ENCODE assay signal across 11 mouse cellular contexts in genomic region chr6:127684981-127685380, GRCm38 (mm10).
DNase-seq lines count a peak whose midpoint lies in the region; ATAC-seq lines count a peak whose summit lies in the region.
"Had no signal": no experiment of that assay in that cellular context is flagged by ENCODE, and none has a peak within 500 bp of the region (broad histone marks: within the 10 kb centered on the region; RNA-seq: fewer than 3 reads in every experiment).

No protein-coding gene starts in this region.

- 0 out of 2 replicates have a peak, but pooled peaks have one; percentile 36 for ATAC-seq in forebrain, embryonic 13.5 days
- no peak for ATAC-seq in forebrain, embryonic 12.5 days (ENCODE audit: low FRiP score)
- ATAC-seq in midbrain, embryonic 13.5 days = peak; percentile 62
- peak; percentile 76; the same call in 1 of the 2 replicates for ATAC-seq in hindbrain, embryonic 15.5 days (ENCODE audit: low FRiP score, low read depth)

- no peak for DNase-seq in midbrain, embryonic 10.5 days (ENCODE audit: low spot score)
- DNase-seq in retina, postnatal 1 day = peak; percentile 31
- DNase-seq in frontal cortex, postnatal 25 days (ENCODE audit: low spot score in 2 of 2) = no peak
- DNase-seq in cerebellum, adult 8-10 months = no peak
- DNase-seq: B cell, adult 2 months; spleen, adult 18-20 months had no signal

- peaks cover 20% of the 10 kb centered on the region for H3K4me1 ChIP-seq in forebrain, embryonic 13.5 days
- H3K4me1 ChIP-seq in forebrain, embryonic 12.5 days = peaks cover 5% of the 10 kb centered on the region; the same call in 1 of the 2 replicates
- H3K4me1 ChIP-seq in midbrain, embryonic 13.5 days (replicated peaks) = peaks cover 25% of the 10 kb centered on the region
- H3K4me1 ChIP-seq in midbrain, embryonic 10.5 days = no peaks in the 10 kb centered on the region
- peaks cover 28% of the 10 kb centered on the region for H3K4me1 ChIP-seq in hindbrain, embryonic 15.5 days (replicated peaks)

- no peak overlapping the region for H3K4me2 ChIP-seq in forebrain, embryonic 13.5 days
- no peak overlapping the region for H3K4me2 ChIP-seq in forebrain, embryonic 12.5 days
- no peak overlapping the region for H3K4me2 ChIP-seq in midbrain, embryonic 13.5 days (replicated peaks)
- no peak overlapping the region for H3K4me2 ChIP-seq in hindbrain, embryonic 15.5 days

- no peak overlapping the region for H3K4me3 ChIP-seq in forebrain, embryonic 13.5 days
- no peak overlapping the region for H3K4me3 ChIP-seq in forebrain, embryonic 12.5 days (replicated peaks)
- H3K4me3 ChIP-seq in midbrain, embryonic 13.5 days (replicated peaks) = no peak overlapping the region
- H3K4me3 ChIP-seq in midbrain, embryonic 10.5 days = no peak overlapping the region
- no peak overlapping the region for H3K4me3 ChIP-seq in hindbrain, embryonic 15.5 days
- H3K4me3 ChIP-seq: heart, embryonic 10.5 days had no signal

- H3K27me3 ChIP-seq in forebrain, embryonic 13.5 days = no peaks in the 10 kb centered on the region
- H3K27me3 ChIP-seq in forebrain, embryonic 12.5 days = no peaks in the 10 kb centered on the region
- no peaks in the 10 kb centered on the region; the same call in 1 of the 2 replicates for H3K27me3 ChIP-seq in midbrain, embryonic 13.5 days
- no peaks in the 10 kb centered on the region for H3K27me3 ChIP-seq in midbrain, embryonic 10.5 days (ENCODE audit: low read depth, poor library complexity, severe bottlenecking)
- H3K27me3 ChIP-seq in hindbrain, embryonic 15.5 days = no peaks in the 10 kb centered on the region

- 73% methylated on average over 4 of the region's 4 CpGs for WGBS in forebrain, embryonic 13.5 days
- 72% methylated on average over 4 of the region's 4 CpGs for WGBS in forebrain, embryonic 12.5 days
- 42% methylated on average over 4 of the region's 4 CpGs for WGBS in midbrain, embryonic 13.5 days
- 85% methylated on average over 4 of the region's 4 CpGs for WGBS in midbrain, embryonic 10.5 days
- 18% methylated on average over 4 of the region's 4 CpGs for WGBS in hindbrain, embryonic 15.5 days

- no peaks in the 10 kb centered on the region for H3K36me3 ChIP-seq in forebrain, embryonic 13.5 days (ENCODE audit: poor library complexity, severe bottlenecking)
- 0 out of 2 replicates have a peak, but pooled peaks cover 5% of the 10 kb centered on the region for H3K36me3 ChIP-seq in forebrain, embryonic 12.5 days (replicated peaks)
- H3K36me3 ChIP-seq in midbrain, embryonic 13.5 days = no peaks in the 10 kb centered on the region; the same call in 1 of the 2 replicates
- H3K36me3 ChIP-seq in midbrain, embryonic 10.5 days = peaks cover 7% of the 10 kb centered on the region; the same call in 1 of the 2 replicates
- no peaks in the 10 kb centered on the region for H3K36me3 ChIP-seq in hindbrain, embryonic 15.5 days
- H3K36me3 ChIP-seq: heart, embryonic 10.5 days had no signal

- peak overlapping the region; percentile 10; the same call in 1 of the 2 replicates for H3K27ac ChIP-seq in forebrain, embryonic 13.5 days
- no peak overlapping the region for H3K27ac ChIP-seq in forebrain, embryonic 12.5 days
- H3K27ac ChIP-seq in midbrain, embryonic 13.5 days = peak overlapping the region; percentile 37; the same call in 1 of the 2 replicates
- no peak overlapping the region for H3K27ac ChIP-seq in midbrain, embryonic 10.5 days (replicated peaks)
- 0 out of 2 replicates have a peak overlapping the region, but pooled peaks have one; percentile 36 for H3K27ac ChIP-seq in hindbrain, embryonic 15.5 days (replicated peaks)
- H3K27ac ChIP-seq: heart, embryonic 10.5 days had no signal

- no peak overlapping the region for H3K9ac ChIP-seq in forebrain, embryonic 13.5 days
- H3K9ac ChIP-seq in forebrain, embryonic 12.5 days = no peak overlapping the region
- no peak overlapping the region for H3K9ac ChIP-seq in midbrain, embryonic 13.5 days (replicated peaks)
- no peak overlapping the region for H3K9ac ChIP-seq in hindbrain, embryonic 15.5 days

- no peaks in the 10 kb centered on the region for H3K9me3 ChIP-seq in forebrain, embryonic 13.5 days (replicated peaks)
- no peaks in the 10 kb centered on the region for H3K9me3 ChIP-seq in forebrain, embryonic 12.5 days
- H3K9me3 ChIP-seq in midbrain, embryonic 13.5 days = no peaks in the 10 kb centered on the region
- no peaks in the 10 kb centered on the region for H3K9me3 ChIP-seq in midbrain, embryonic 10.5 days (replicated peaks)
- no peaks in the 10 kb centered on the region for H3K9me3 ChIP-seq in hindbrain, embryonic 15.5 days
- H3K9me3 ChIP-seq: heart, embryonic 10.5 days had no signal

Comparison
In these comparisons a context has a peak if more than half of its experiments do, and no peak if none do; other contexts are left out.
1. H3K27ac ChIP-seq: peak in forebrain, embryonic 13.5 days (single experiment), midbrain, embryonic 13.5 days (single experiment) and hindbrain, embryonic 15.5 days (single experiment); none in forebrain, embryonic 12.5 days (single experiment) and midbrain, embryonic 10.5 days (single experiment).